Mouse (Mus musculus) cortical plate, adult 2 months (tissue): ENCODE data around the gene Pde2a. TPM values are rescaled to one million over a fixed set of nuclear protein-coding genes. Genes with fewer than 3 reads are reported as not detected.
A peak's percentile ranks its signal among the peaks of the same experiment; 100 is the strongest.

Source experiments
- H3K27ac ChIP-seq: fragments of 200-500 bp; 2 replicates; pipeline ENCODE4 v1.5.1; 2012; ENCODE audit warnings: low read length, control low read depth, inconsistent platforms; ENCODE audit not compliant: insufficient read depth
- H3K4me1 ChIP-seq: fragments of 200-500 bp; 2 replicates; pipeline ENCODE4 v1.6.1; 2011; ENCODE audit warnings: low read length; ENCODE audit not compliant: control insufficient read depth, insufficient read depth
- H3K4me3 ChIP-seq: fragments of 200-500 bp; 2 replicates; pipeline ENCODE4 v1.5.1; 2011; ENCODE audit warnings: mild to moderate bottlenecking, low read length, control low read depth; ENCODE audit not compliant: insufficient read depth
- CTCF ChIP-seq: fragments of 200-500 bp; IDR thresholded peaks from 2 replicates; pipeline ENCODE4 v1.5.1; 2011; ENCODE audit warnings: mild to moderate bottlenecking, control low read depth, low read length; ENCODE audit not compliant: insufficient read depth; ENCODE audit errors: extremely low read depth
- POLR2A ChIP-seq: fragments of 200-500 bp; IDR thresholded peaks from 2 replicates; pipeline ENCODE4 v1.6.1; 2011; ENCODE audit warnings: mild to moderate bottlenecking, low read length, control low read depth; ENCODE audit not compliant: insufficient read depth; ENCODE audit errors: extremely low read depth
- polyA plus RNA-seq: library from polyadenylated mRNA; depleted of rRNA; stranded (reverse); fragments of >200 nt; gene quantifications from 2 replicates; pipeline ENCODE4 v1.2.3, GENCODE M21; 2012

Pde2a gene
- polyA plus RNA-seq, 1 experiment: 236 TPM

GRCm38 (mm10) chr7:101416391-101416790 lies 5.1 kb upstream of the Pde2a start:
- no peak overlapping the region for H3K4me3 ChIP-seq
- no peak for TF ChIP-seq POLR2A
- TF ChIP-seq CTCF: no peak
- H3K4me1 ChIP-seq: peaks cover 16% of the 10 kb centered on the region
- no peak overlapping the region for H3K27ac ChIP-seq

GRCm38 (mm10) chr7:101419013-101419770 lies 2.3 kb upstream of the Pde2a start:
- no peak overlapping the region for H3K4me3 ChIP-seq
- H3K4me1 ChIP-seq: peaks cover 16% of the 10 kb centered on the region
- TF ChIP-seq CTCF (no peak), POLR2A (no peak)
- H3K27ac ChIP-seq: no peak overlapping the region

GRCm38 (mm10) chr7:101422069-101422468 lies 578 bp downstream of the Pde2a start:
- H3K4me1 ChIP-seq: peaks cover 12% of the 10 kb centered on the region; the same call in 1 of the 2 replicates
- TF ChIP-seq CTCF (no peak), POLR2A (no peak)
- H3K4me3 ChIP-seq: peak overlapping the region; percentile 82
- peak overlapping the region; percentile 79 for H3K27ac ChIP-seq

- TF ChIP-seq POLR2A (no peak), CTCF (no peak)
- Histone ChIP-seq H3K27ac (0 out of 2 replicates have a peak overlapping the region, but pooled peaks have one; percentile 79), H3K4me3 (peak overlapping the region; percentile 82), H3K4me1 (peaks cover 12% of the 10 kb centered on the region; the same call in 1 of the 2 replicates)
These were observed 1.2 kb downstream of the Pde2a start for GRCm38 (mm10) chr7:101422646-101423045.

- no peak for TF ChIP-seq CTCF
- TF ChIP-seq POLR2A: no peak
- peak overlapping the region; percentile 82 for H3K4me3 ChIP-seq
- H3K4me1 ChIP-seq: peaks cover 10% of the 10 kb centered on the region; the same call in 1 of the 2 replicates
- H3K27ac ChIP-seq: no peak overlapping the region
These were observed 2.5 kb downstream of the Pde2a start for GRCm38 (mm10) chr7:101423970-101424369.

GRCm38 (mm10) chr7:101426692-101427091 lies 5.2 kb downstream of the Pde2a start:
- Histone ChIP-seq H3K27ac (no peak overlapping the region), H3K4me3 (peak overlapping the region; percentile 22)
- TF ChIP-seq POLR2A (no peak), CTCF (no peak)

GRCm38 (mm10) chr7:101427736-101428135 lies 6.2 kb downstream of the Pde2a start:
- H3K4me1 ChIP-seq: peaks cover 9% of the 10 kb centered on the region
- no peak for TF ChIP-seq POLR2A
- peak; percentile 92 for TF ChIP-seq CTCF
- H3K4me3 ChIP-seq: no peak overlapping the region; the same call in 1 of the 2 replicates
- H3K27ac ChIP-seq: no peak overlapping the region

More at GRCm38 (mm10) chr7:101426692-101427091, 5.2 kb downstream of the Pde2a start:
- peaks cover 9% of the 10 kb centered on the region for H3K4me1 ChIP-seq

- Histone ChIP-seq H3K4me3 (no peak overlapping the region), H3K4me1 (peaks cover 5% of the 10 kb centered on the region), H3K27ac (no peak overlapping the region)
- TF ChIP-seq POLR2A (no peak), CTCF (no peak)
These were observed 13.5 kb downstream of the Pde2a start for GRCm38 (mm10) chr7:101435038-101435437.

GRCm38 (mm10) chr7:101437876-101438275 lies 16.4 kb downstream of the Pde2a start:
- H3K27ac ChIP-seq: no peak overlapping the region
- TF ChIP-seq CTCF (no peak), POLR2A (no peak)

GRCm38 (mm10) chr7:101443093-101443492 lies 21.6 kb downstream of the Pde2a start:
- no peak overlapping the region for H3K4me3 ChIP-seq
- H3K4me1 ChIP-seq: peaks cover 7% of the 10 kb centered on the region
- no peak overlapping the region for H3K27ac ChIP-seq
- TF ChIP-seq POLR2A (no peak), CTCF (no peak)

More at GRCm38 (mm10) chr7:101437876-101438275, 16.4 kb downstream of the Pde2a start:
- Histone ChIP-seq H3K4me1 (peaks cover 4% of the 10 kb centered on the region), H3K4me3 (no peak overlapping the region)
